Mouse (Mus musculus) lung, embryonic 16.5 days (tissue): Measurements from ENCODE around the gene Pik3ap1. TPM values are rescaled to one million over a fixed set of nuclear protein-coding genes. Genes with fewer than 3 reads are reported as not detected.
"Not testable (repeated sequence)": the region's sequence is repeated elsewhere in the genome, so short reads cannot be mapped to it uniquely, and the experiment has no call there.

Experiments
- ATAC-seq: fragments of 200-750 bp; cut with Nextera tagmentation; 2 replicates; pipeline ENCODE4 v1.8.0; 2017; ENCODE audit warnings: low read depth, mild to moderate bottlenecking, moderate library complexity
- H3K27ac ChIP-seq: fragments of 300-500 bp; sonication (generic); 2 replicates; pipeline ENCODE4 v1.5.1; 2014; ENCODE audit warnings: mild to moderate bottlenecking, control low read depth, low read length
- H3K27me3 ChIP-seq: fragments of 300-500 bp; sonication (generic); 2 replicates; pipeline ENCODE4 v1.6.1; 2014; ENCODE audit warnings: low read depth, low read length, mixed read lengths; ENCODE audit not compliant: control insufficient read depth, insufficient read depth
- H3K36me3 ChIP-seq: fragments of 300-500 bp; sonication (generic); 2 replicates; pipeline ENCODE4 v1.6.1; 2014; ENCODE audit warnings: low read length; ENCODE audit not compliant: control insufficient read depth, insufficient read depth
- H3K4me1 ChIP-seq: fragments of 300-500 bp; sonication (generic); replicated peaks from 2 replicates; pipeline ENCODE4 v1.6.1; 2014; ENCODE audit warnings: low read length, mixed read lengths; ENCODE audit not compliant: control insufficient read depth, insufficient read depth
- H3K4me2 ChIP-seq: fragments of 300-500 bp; sonication (generic); 2 replicates; pipeline ENCODE4 v1.6.1; 2014; ENCODE audit warnings: low read depth, low read length, control low read depth
- H3K4me3 ChIP-seq: fragments of 300-500 bp; sonication (generic); 2 replicates; pipeline ENCODE4 v1.5.1; 2014; ENCODE audit warnings: mild to moderate bottlenecking, low read length, control low read depth
- H3K9ac ChIP-seq: fragments of 300-500 bp; sonication (generic); 2 replicates; pipeline ENCODE4 v1.6.1; 2014; ENCODE audit warnings: low read length, control low read depth
- H3K9me3 ChIP-seq: fragments of 300-500 bp; sonication (generic); 2 replicates; pipeline ENCODE4 v1.6.1; 2016; ENCODE audit warnings: low read length; ENCODE audit not compliant: control insufficient read depth
- WGBS: fragments of 180-500 bp; shearing (Covaris S2); extraction: QIAGEN DNeasy Blood & Tissue Kit; methylation state at CpG from one replicate; pipeline ENCODE4 v1.1.7; 2014; 5-methylcytosine and 5-hydroxymethylcytosine counted together
- polyA plus RNA-seq: library from polyadenylated mRNA; unstranded; fragments of >200 nt; fragmentation: Nextera tagmentation; extraction: Ambion mirVana; gene quantifications from 2 replicates; pipeline ENCODE4 v1.2.1, GENCODE M21; 2015

Gene Pik3ap1
- 3.1 and 4.1 TPM in 2 replicates for polyA plus RNA-seq

DNA sequence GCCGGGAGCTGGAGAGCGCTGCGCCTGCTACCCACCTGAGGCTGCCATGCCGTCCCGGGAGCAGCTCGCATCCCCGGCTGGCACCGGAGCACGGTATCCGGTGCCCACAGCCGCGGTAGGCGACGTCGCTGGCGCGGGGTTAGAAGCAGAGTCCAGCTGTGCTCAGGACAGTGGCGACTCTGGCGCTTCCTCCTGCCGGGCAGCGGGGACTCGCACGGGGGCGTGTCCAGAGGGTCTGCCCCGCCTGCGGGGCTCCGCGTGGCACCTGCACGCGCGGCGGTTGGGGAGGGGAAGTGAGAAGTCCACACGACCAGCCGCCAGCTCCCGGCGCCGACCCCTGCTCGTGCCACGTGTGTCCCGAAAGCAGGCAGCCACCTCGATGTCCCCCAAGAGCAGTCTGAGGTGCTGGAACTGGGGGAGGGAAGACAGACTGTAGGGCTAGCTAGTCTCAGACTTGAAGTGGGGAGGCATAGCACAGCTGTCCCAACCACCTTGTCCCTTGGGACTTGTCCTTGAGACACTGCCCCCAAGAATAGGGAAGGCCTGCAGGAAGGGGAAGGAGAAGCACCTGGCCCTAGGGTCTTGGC is at the start of gene Pik3ap1:
TSS of gene Pik3ap1 (minus strand) at position 181 of the 587 bp plus-strand sequence.
- H3K27ac ChIP-seq = no peak within 1 kb of the TSS
- H3K27me3 ChIP-seq = no peaks in the 10 kb centered on the region; the same call in 1 of the 2 replicates
- no peaks in the 10 kb centered on the region for H3K36me3 ChIP-seq
- H3K9ac ChIP-seq = peak within 1 kb of the TSS; percentile 59
- peak within 1 kb of the TSS; percentile 90 for H3K4me2 ChIP-seq
- WGBS = under 1% methylated on average over 41 of the region's 41 CpGs
- H3K9me3 ChIP-seq = no peaks in the 10 kb centered on the region
- ATAC-seq = peak; percentile 73
- H3K4me3 ChIP-seq = peak within 1 kb of the TSS; percentile 56
- H3K4me1 ChIP-seq = peaks cover 15% of the 10 kb centered on the region

GRCm38 (mm10) chr19:41431512-41432164 is 46.7 kb upstream of the Pik3ap1 start:
- H3K27me3 ChIP-seq, ATAC-seq, H3K9ac ChIP-seq, H3K4me1 ChIP-seq, H3K9me3 ChIP-seq, H3K4me2 ChIP-seq, H3K27ac ChIP-seq, H3K36me3 ChIP-seq, H3K4me3 ChIP-seq: not testable (repeated sequence)
- WGBS = no CpG with 5 or more reads among the region's 6 CpGs

DNA sequence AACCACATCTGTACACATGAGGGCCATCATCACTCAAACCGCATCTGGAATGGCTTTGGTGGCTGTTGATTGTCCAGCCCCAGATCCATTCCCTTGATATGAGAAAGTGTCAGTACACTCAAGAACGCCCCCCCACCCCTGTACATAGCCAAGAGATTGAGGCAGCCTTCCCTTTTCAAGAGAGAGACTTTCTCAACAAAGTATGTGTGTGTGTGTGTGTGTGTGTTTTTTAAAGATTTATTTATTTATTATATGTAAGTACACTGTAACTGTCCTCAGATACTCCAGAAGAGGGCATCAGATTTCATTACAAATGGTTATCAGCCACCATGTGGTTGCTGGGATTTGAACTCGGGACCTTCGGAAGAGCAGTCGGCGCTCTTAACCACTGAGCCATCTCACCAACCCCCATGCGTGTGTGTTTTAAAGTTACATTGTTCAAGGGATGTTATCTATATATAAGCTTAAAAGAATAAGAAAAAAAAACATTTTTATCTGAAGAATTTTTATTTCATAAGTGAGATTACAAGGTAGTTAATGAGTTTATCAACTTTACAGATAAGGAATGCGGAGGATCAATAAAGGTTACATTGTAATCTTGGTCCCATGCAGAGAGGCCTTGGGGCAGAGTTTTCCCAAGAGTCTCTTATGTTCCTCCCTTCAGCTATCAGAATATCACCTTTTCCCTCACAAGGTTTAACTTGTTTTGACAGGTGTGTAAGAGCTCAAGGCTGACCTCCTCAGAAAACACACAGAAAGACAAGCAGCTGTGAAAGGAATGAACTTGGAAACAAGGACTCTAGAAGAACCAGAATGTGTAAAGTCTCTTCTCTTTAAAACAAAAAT is 41.2 kb upstream of the Pik3ap1 start:
- WGBS = no CpG with 5 or more reads among the region's 8 CpGs
- not testable (repeated sequence) for ATAC-seq

GRCm38 (mm10) chr19:41421264-41421663 is 36.4 kb upstream of the Pik3ap1 start:
- 48% methylated on average over 2 of the region's 2 CpGs for WGBS
- Histone ChIP-seq H3K27ac (no peak overlapping the region), H3K4me3 (no peak overlapping the region), H3K9me3 (no peaks in the 10 kb centered on the region), H3K9ac (no peak overlapping the region), H3K4me2 (no peak overlapping the region), H3K4me1 (no peaks in the 10 kb centered on the region), H3K36me3 (no peaks in the 10 kb centered on the region), H3K27me3 (no peaks in the 10 kb centered on the region)
- ATAC-seq = no peak

More for the DNA sequence above, 41.2 kb upstream of the Pik3ap1 start:
- H3K36me3 ChIP-seq, H3K9me3 ChIP-seq, H3K4me2 ChIP-seq, H3K4me3 ChIP-seq, H3K27me3 ChIP-seq, H3K27ac ChIP-seq, H3K4me1 ChIP-seq, H3K9ac ChIP-seq: not testable (repeated sequence)

DNA sequence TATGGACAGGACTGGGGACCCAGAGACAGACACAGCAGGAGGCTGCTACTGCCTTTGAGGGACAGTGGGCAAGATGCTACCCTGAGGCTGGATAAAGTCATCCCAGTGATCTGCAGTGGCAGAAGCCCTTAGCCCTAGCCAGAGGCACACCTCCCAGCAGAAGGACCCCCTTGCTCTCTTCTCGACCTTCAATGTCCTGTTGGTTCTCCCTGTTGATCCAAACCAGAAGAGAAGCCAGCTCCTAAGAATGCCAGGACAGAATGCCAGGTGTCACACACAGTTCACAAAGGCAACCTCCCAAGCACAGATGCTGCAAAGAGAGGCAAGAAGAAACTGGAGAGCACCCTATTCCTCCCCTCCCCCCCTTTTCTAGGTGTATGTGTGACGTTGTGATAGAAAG is 33.9 kb upstream of the Pik3ap1 start:
- no peak overlapping the region for H3K4me3 ChIP-seq
- 76% methylated on average over 2 of the region's 2 CpGs for WGBS
- no peaks in the 10 kb centered on the region for H3K27me3 ChIP-seq
- H3K9me3 ChIP-seq = no peaks in the 10 kb centered on the region
- H3K27ac ChIP-seq = no peak overlapping the region
- ATAC-seq = no peak
- no peak overlapping the region for H3K9ac ChIP-seq
- no peaks in the 10 kb centered on the region for H3K36me3 ChIP-seq
- H3K4me1 ChIP-seq = no peaks in the 10 kb centered on the region
- H3K4me2 ChIP-seq = no peak overlapping the region

DNA sequence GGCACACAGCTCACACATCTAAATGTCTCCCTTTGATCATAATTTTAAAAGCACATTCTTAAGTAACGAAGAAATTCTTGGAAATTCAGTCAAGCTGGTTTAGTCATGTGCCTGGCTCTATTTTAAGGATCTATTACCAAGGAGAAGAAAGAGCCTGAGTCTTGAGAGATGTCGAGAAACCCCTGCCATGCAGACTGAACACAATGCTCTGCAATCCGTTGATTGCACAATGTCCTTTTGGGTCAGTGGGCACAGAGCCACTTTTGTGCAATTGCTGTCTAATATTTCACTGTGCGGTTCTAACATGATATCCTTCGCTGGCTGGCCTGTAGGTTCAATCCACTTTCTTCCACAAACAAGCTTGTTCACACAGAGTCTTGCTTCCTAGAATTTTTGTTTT is 33.1 kb upstream of the Pik3ap1 start:
- Histone ChIP-seq H3K4me3 (no peak overlapping the region), H3K4me1 (no peaks in the 10 kb centered on the region), H3K27ac (no peak overlapping the region), H3K9ac (no peak overlapping the region), H3K4me2 (no peak overlapping the region), H3K27me3 (no peaks in the 10 kb centered on the region), H3K36me3 (no peaks in the 10 kb centered on the region), H3K9me3 (no peaks in the 10 kb centered on the region)
- WGBS = 45% methylated on average over 5 of the region's 5 CpGs
- ATAC-seq = no peak

DNA sequence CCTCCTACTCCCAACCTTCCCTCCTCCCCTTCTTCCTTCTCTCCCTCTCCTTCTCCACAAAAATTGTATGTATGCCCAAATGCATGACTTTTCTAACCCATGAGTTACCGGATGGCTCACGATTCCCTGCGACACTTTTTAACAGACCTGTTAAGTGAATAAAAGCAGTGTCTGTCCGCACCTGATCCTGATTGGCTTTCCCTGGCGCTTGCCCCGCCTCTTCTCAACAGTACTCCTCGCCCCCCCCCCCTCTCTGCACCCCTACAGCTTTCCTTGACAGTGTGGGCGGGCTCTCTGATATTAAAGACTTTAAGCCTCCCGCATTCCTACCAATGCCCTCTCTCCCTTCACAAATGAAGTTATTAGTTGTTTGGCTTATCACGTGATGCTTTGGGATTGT is 31.3 kb upstream of the Pik3ap1 start:
- WGBS = 21% methylated on average over 10 of the region's 10 CpGs
- ATAC-seq = no peak
- no peak overlapping the region for H3K27ac ChIP-seq

DNA sequence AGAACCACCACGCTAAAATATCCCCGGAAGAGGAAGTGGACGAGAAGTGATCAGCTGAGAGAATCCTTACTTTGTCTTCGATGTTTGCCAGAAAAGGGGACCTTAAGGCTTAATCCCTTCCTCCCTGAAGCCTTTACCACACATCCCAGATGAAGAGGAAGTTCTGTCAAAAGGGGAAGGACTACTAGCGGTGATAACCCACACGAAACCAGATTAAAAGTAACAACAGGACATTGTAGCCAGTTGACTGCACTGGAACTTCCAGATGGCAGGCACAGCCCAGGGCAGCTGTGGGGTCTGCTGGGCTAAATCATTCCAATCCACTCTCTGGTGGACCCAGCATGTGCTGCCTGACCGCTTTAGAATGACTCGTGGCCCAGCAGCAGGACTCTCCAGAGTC is 17.7 kb upstream of the Pik3ap1 start:
- no peak for ATAC-seq
- Histone ChIP-seq H3K4me3 (no peak overlapping the region), H3K27ac (no peak overlapping the region), H3K9ac (no peak overlapping the region), H3K36me3 (no peaks in the 10 kb centered on the region), H3K4me2 (no peak overlapping the region), H3K4me1 (no peaks in the 10 kb centered on the region), H3K9me3 (no peaks in the 10 kb centered on the region), H3K27me3 (no peaks in the 10 kb centered on the region)
- 80% methylated on average over 8 of the region's 8 CpGs for WGBS

More for the DNA sequence above, 31.3 kb upstream of the Pik3ap1 start:
- Histone ChIP-seq H3K36me3 (no peaks in the 10 kb centered on the region), H3K9me3 (no peaks in the 10 kb centered on the region), H3K4me1 (no peaks in the 10 kb centered on the region), H3K4me3 (no peak overlapping the region), H3K4me2 (no peak overlapping the region), H3K9ac (no peak overlapping the region), H3K27me3 (no peaks in the 10 kb centered on the region)

GRCm38 (mm10) chr19:41390856-41391255 is 6.0 kb upstream of the Pik3ap1 start:
- Histone ChIP-seq H3K4me2 (no peak overlapping the region), H3K4me3 (no peak overlapping the region), H3K36me3 (no peaks in the 10 kb centered on the region), H3K4me1 (0 out of 2 replicates have a peak, but pooled peaks cover 2% of the 10 kb centered on the region), H3K27me3 (no peaks in the 10 kb centered on the region), H3K27ac (no peak overlapping the region), H3K9ac (no peak overlapping the region), H3K9me3 (no peaks in the 10 kb centered on the region)
- no peak for ATAC-seq
- WGBS = 76% methylated on average over 8 of the region's 8 CpGs
